Mouse (Mus musculus) bone marrow, adult 2 months (tissue): ENCODE results near the gene Pkd2.

Source experiments
- CTCF ChIP-seq: fragments of 200-500 bp; IDR thresholded peaks from 2 replicates; pipeline ENCODE4 v1.5.1; 2011; ENCODE audit warnings: low read length, control low read depth; ENCODE audit not compliant: control insufficient read depth, insufficient read depth
- POLR2A ChIP-seq: fragments of 200-500 bp; IDR thresholded peaks from 2 replicates; pipeline ENCODE4 v1.6.1; 2011; ENCODE audit warnings: low read depth, mild to moderate bottlenecking, control low read depth, low read length, borderline replicate concordance; ENCODE audit not compliant: control insufficient read depth

DNA sequence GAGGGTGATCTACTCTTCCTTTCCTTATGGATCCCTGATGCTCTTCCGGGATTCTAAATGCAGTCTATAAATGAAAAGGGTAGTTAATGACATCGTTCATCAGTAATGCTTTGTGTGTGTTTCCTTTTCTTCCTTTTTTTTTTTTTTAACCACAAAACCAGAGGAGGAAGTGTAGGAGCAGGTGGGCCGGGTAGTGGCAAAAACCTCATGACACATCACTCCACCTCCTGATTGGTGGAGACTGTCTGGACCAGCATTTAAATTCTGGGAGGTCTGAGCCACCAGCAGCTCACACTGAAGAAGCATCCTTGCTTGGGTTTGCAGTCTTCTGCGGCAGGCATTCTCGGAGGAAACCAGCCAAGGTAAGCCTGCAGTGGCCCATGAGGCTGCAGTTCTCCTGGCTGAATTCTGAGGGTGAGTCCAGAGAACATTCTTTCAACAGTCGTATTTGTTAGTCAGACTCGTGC is 24.4 kb upstream of the Pkd2 start, which contains the start of gene Spp1:
- TF ChIP-seq POLR2A (no peak), CTCF (no peak)
